Mouse (Mus musculus): ENCODE measurements around the gene Samd3. TPM values are rescaled to one million over a fixed set of nuclear protein-coding genes. Genes with fewer than 3 reads are reported as not detected.

The Samd3 gene
- polyA plus RNA-seq (2014; fragmentation: Nextera tagmentation; extraction: Ambion mirVana), result not detected in 2 replicates

- no peaks in the 10 kb centered on the region for H3K9me3 ChIP-seq (ENCODE audit: control insufficient read depth, low read length)
- 44% methylated on average over 4 of the region's 4 CpGs for WGBS
- no peak for ATAC-seq (ENCODE audit: insufficient number of reproducible peaks, insufficient read depth, low FRiP score, low read depth)
Measured at GRCm38 (mm10) chr10:26229488-26229887, at the start of gene Samd3. Samd3 (plus strand) TSS chr10:26229707.

DNA sequence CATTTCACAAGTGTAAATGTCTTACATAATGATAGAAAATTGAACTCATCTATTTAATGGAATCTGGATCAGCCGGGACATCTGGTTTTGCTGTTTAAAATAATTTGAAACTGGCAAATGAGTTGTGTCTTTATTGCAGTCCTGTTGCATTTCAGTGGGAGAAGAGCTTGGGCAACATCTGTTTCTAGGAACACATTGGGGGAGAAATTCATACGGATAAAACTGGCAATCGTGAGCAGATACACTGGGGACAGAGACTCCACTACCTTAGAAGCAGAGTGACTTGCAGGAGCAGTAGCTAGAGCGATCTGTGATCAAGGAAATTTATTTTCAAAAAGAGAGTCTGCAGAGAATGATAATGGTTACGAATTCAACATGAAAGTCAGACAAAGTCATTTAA lies 44.2 kb upstream of the Samd3 start:
- no peaks in the 10 kb centered on the region for H3K36me3 ChIP-seq (ENCODE audit: control insufficient read depth, insufficient read depth, low read length)
- H3K4me3 ChIP-seq (ENCODE audit: control insufficient read depth in 1 of 2, insufficient read depth in 1 of 2, low read depth in 1 of 2, low read length in 2 of 2), result no peak overlapping the region
- 75% methylated on average over 5 of the region's 5 CpGs for WGBS
- H3K4me1 ChIP-seq (ENCODE audit: control insufficient read depth in 2 of 2, insufficient read depth in 2 of 2, low read length in 2 of 2), result no peaks in the 10 kb centered on the region
- H3K9ac ChIP-seq (ENCODE audit: low read length), result no peak overlapping the region
- no peak overlapping the region for H3K27ac ChIP-seq (replicated peaks in 1 of 2; ENCODE audit: control insufficient read depth in 1 of 2, insufficient read depth in 1 of 2, low read depth in 2 of 2, low read length in 2 of 2)
- H3K27me3 ChIP-seq (ENCODE audit: control insufficient read depth, insufficient read depth, low read length), result no peaks in the 10 kb centered on the region
- ATAC-seq (ENCODE audit: insufficient number of reproducible peaks, insufficient read depth, low FRiP score, low read depth), result no peak
- no peaks in the 10 kb centered on the region for H3K9me3 ChIP-seq (ENCODE audit: control insufficient read depth, low read length)
- no peak overlapping the region for H3K4me2 ChIP-seq (ENCODE audit: low read length)

More at GRCm38 (mm10) chr10:26229488-26229887, at the start of gene Samd3:
- no peak within 1 kb of the TSS for H3K9ac ChIP-seq (ENCODE audit: low read length)
- H3K27ac ChIP-seq (replicated peaks in 1 of 2; ENCODE audit: control insufficient read depth in 1 of 2, insufficient read depth in 1 of 2, low read depth in 2 of 2, low read length in 2 of 2), result no peak within 1 kb of the TSS
- no peak within 1 kb of the TSS for H3K4me2 ChIP-seq (ENCODE audit: low read length)
- no peaks in the 10 kb centered on the region for H3K36me3 ChIP-seq (ENCODE audit: control insufficient read depth, insufficient read depth, low read length)
- H3K27me3 ChIP-seq (ENCODE audit: control insufficient read depth, insufficient read depth, low read length), result no peaks in the 10 kb centered on the region
- H3K4me1 ChIP-seq (ENCODE audit: control insufficient read depth in 2 of 2, insufficient read depth in 2 of 2, low read length in 2 of 2), result no peaks in the 10 kb centered on the region
- H3K4me3 ChIP-seq (ENCODE audit: control insufficient read depth in 1 of 2, insufficient read depth in 1 of 2, low read depth in 1 of 2, low read length in 2 of 2), result no peak within 1 kb of the TSS

- ATAC-seq (ENCODE audit: insufficient number of reproducible peaks, insufficient read depth, low FRiP score, low read depth), result no peak
- no peaks in the 10 kb centered on the region for H3K27me3 ChIP-seq (ENCODE audit: control insufficient read depth, insufficient read depth, low read length)
- H3K36me3 ChIP-seq (ENCODE audit: control insufficient read depth, insufficient read depth, low read length), result no peaks in the 10 kb centered on the region
- no peak overlapping the region for H3K4me3 ChIP-seq (ENCODE audit: control insufficient read depth in 1 of 2, insufficient read depth in 1 of 2, low read depth in 1 of 2, low read length in 2 of 2)
- H3K9ac ChIP-seq (ENCODE audit: low read length), result no peak overlapping the region
- H3K4me1 ChIP-seq (ENCODE audit: control insufficient read depth in 2 of 2, insufficient read depth in 2 of 2, low read length in 2 of 2), result no peaks in the 10 kb centered on the region
- no peak overlapping the region for H3K4me2 ChIP-seq (ENCODE audit: low read length)
- no peaks in the 10 kb centered on the region for H3K9me3 ChIP-seq (ENCODE audit: control insufficient read depth, low read length)
- no peak overlapping the region for H3K27ac ChIP-seq (replicated peaks in 1 of 2; ENCODE audit: control insufficient read depth in 1 of 2, insufficient read depth in 1 of 2, low read depth in 2 of 2, low read length in 2 of 2)
Measured at GRCm38 (mm10) chr10:26190811-26191210, 38.7 kb upstream of the Samd3 start.

- ATAC-seq (ENCODE audit: insufficient number of reproducible peaks, insufficient read depth, low FRiP score, low read depth), result no peak
Measured at GRCm38 (mm10) chr10:26194892-26195291, 34.6 kb upstream of the Samd3 start.

GRCm38 (mm10) chr10:26202708-26203368 lies 26.7 kb upstream of the Samd3 start:
- no peaks in the 10 kb centered on the region for H3K9me3 ChIP-seq (ENCODE audit: control insufficient read depth, low read length)
- no peak overlapping the region for H3K27ac ChIP-seq (replicated peaks in 1 of 2; ENCODE audit: control insufficient read depth in 1 of 2, insufficient read depth in 1 of 2, low read depth in 2 of 2, low read length in 2 of 2)
- no peak overlapping the region for H3K4me2 ChIP-seq (ENCODE audit: low read length)
- no peak overlapping the region for H3K9ac ChIP-seq (ENCODE audit: low read length)
- WGBS, result 61% methylated on average over 9 of the region's 9 CpGs
- H3K36me3 ChIP-seq (ENCODE audit: control insufficient read depth, insufficient read depth, low read length), result no peaks in the 10 kb centered on the region
- H3K4me3 ChIP-seq (ENCODE audit: control insufficient read depth in 1 of 2, insufficient read depth in 1 of 2, low read depth in 1 of 2, low read length in 2 of 2), result no peak overlapping the region
- no peaks in the 10 kb centered on the region for H3K27me3 ChIP-seq (ENCODE audit: control insufficient read depth, insufficient read depth, low read length)
- H3K4me1 ChIP-seq (ENCODE audit: control insufficient read depth in 2 of 2, insufficient read depth in 2 of 2, low read length in 2 of 2), result no peaks in the 10 kb centered on the region
- ATAC-seq (ENCODE audit: insufficient number of reproducible peaks, insufficient read depth, low FRiP score, low read depth), result no peak

More at GRCm38 (mm10) chr10:26194892-26195291, 34.6 kb upstream of the Samd3 start:
- Histone ChIP-seq H3K27ac (replicated peaks in 1 of 2; ENCODE audit: control insufficient read depth in 1 of 2, insufficient read depth in 1 of 2, low read depth in 2 of 2, low read length in 2 of 2) (no peak overlapping the region), H3K9me3 (ENCODE audit: control insufficient read depth, low read length) (no peaks in the 10 kb centered on the region), H3K27me3 (ENCODE audit: control insufficient read depth, insufficient read depth, low read length) (no peaks in the 10 kb centered on the region), H3K4me3 (ENCODE audit: control insufficient read depth in 1 of 2, insufficient read depth in 1 of 2, low read depth in 1 of 2, low read length in 2 of 2) (no peak overlapping the region), H3K4me2 (ENCODE audit: low read length) (no peak overlapping the region), H3K9ac (ENCODE audit: low read length) (no peak overlapping the region), H3K36me3 (ENCODE audit: control insufficient read depth, insufficient read depth, low read length) (no peaks in the 10 kb centered on the region), H3K4me1 (ENCODE audit: control insufficient read depth in 2 of 2, insufficient read depth in 2 of 2, low read length in 2 of 2) (no peaks in the 10 kb centered on the region)
- 76% methylated on average over 1 of the region's 1 CpGs for WGBS

DNA sequence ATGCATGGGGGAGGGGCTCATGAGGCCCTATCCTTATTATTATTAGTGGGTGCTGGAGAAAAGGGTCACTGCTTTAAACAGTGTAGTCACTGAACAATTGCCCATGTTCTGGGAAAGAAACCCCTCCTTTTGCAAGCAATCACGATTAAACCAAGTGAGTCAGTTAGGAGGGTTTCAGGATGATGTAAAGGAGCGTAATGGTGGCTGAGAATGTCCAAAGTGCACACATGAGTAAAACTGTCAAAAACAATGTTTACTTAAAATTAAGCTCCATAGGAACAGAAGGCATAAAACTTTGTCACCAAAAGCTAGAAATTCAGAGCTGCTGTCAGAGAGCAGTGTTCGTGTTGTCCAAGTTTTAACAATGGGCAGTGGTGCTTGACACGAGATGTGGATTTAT lies 8.8 kb upstream of the Samd3 start:
- Histone ChIP-seq H3K27ac (replicated peaks in 1 of 2; ENCODE audit: control insufficient read depth in 1 of 2, insufficient read depth in 1 of 2, low read depth in 2 of 2, low read length in 2 of 2) (no peak overlapping the region), H3K9ac (ENCODE audit: low read length) (no peak overlapping the region), H3K27me3 (ENCODE audit: control insufficient read depth, insufficient read depth, low read length) (no peaks in the 10 kb centered on the region), H3K4me1 (ENCODE audit: control insufficient read depth in 2 of 2, insufficient read depth in 2 of 2, low read length in 2 of 2) (no peaks in the 10 kb centered on the region), H3K9me3 (ENCODE audit: control insufficient read depth, low read length) (no peaks in the 10 kb centered on the region), H3K36me3 (ENCODE audit: control insufficient read depth, insufficient read depth, low read length) (no peaks in the 10 kb centered on the region), H3K4me2 (ENCODE audit: low read length) (no peak overlapping the region), H3K4me3 (ENCODE audit: control insufficient read depth in 1 of 2, insufficient read depth in 1 of 2, low read depth in 1 of 2, low read length in 2 of 2) (no peak overlapping the region)
- 83% methylated on average over 4 of the region's 4 CpGs for WGBS
- no peak for ATAC-seq (ENCODE audit: insufficient number of reproducible peaks, insufficient read depth, low FRiP score, low read depth)

DNA sequence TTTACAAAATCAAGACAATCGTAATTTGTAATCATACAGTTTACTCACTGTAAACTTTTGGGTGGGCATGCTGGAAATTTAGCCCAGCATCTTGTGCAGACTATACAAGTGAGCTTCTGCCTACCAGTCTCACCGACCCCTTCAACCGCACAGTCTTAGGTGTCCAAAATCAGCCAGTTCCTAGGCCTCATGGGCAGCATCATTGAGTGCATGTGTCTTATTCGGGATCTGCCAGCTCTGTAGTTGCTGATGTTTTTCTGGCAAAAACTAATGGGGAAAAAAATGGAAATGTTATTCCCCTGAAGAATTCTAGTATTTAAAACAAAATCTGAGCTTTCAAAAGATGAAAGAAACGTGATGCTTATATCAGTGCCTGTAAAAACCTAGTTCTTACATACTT lies 3.3 kb upstream of the Samd3 start:
- H3K4me3 ChIP-seq (ENCODE audit: control insufficient read depth in 1 of 2, insufficient read depth in 1 of 2, low read depth in 1 of 2, low read length in 2 of 2), result no peak overlapping the region
- H3K27ac ChIP-seq (replicated peaks in 1 of 2; ENCODE audit: control insufficient read depth in 1 of 2, insufficient read depth in 1 of 2, low read depth in 2 of 2, low read length in 2 of 2), result no peak overlapping the region
- H3K27me3 ChIP-seq (ENCODE audit: control insufficient read depth, insufficient read depth, low read length), result no peaks in the 10 kb centered on the region
- H3K9ac ChIP-seq (ENCODE audit: low read length), result no peak overlapping the region
- no peak for ATAC-seq (ENCODE audit: insufficient number of reproducible peaks, insufficient read depth, low FRiP score, low read depth)
- no peaks in the 10 kb centered on the region for H3K36me3 ChIP-seq (ENCODE audit: control insufficient read depth, insufficient read depth, low read length)
- WGBS, result 81% methylated on average over 5 of the region's 5 CpGs
- H3K9me3 ChIP-seq (ENCODE audit: control insufficient read depth, low read length), result no peaks in the 10 kb centered on the region
- H3K4me1 ChIP-seq (ENCODE audit: control insufficient read depth in 2 of 2, insufficient read depth in 2 of 2, low read length in 2 of 2), result no peaks in the 10 kb centered on the region
- H3K4me2 ChIP-seq (ENCODE audit: low read length), result no peak overlapping the region

DNA sequence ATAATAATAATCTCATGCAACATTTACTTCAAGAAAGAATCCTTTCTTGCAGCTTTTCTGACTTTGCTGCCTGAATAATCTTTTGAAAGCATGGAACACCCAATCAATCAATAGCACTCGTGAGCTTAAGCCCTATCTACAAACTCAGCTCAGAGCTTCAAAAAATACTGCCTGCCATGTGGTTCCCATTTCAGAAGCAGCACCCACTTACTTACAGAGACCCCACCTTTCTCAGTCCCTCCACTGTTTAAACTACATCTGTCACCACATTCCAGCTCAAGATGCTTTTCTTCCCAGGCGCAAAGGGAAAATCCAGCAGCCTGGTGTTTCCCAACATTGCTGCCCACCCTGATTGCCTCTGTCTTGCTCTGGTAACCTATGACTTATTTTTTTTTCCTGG lies 2.8 kb upstream of the Samd3 start:
- Histone ChIP-seq H3K9me3 (ENCODE audit: control insufficient read depth, low read length) (no peaks in the 10 kb centered on the region), H3K4me3 (ENCODE audit: control insufficient read depth in 1 of 2, insufficient read depth in 1 of 2, low read depth in 1 of 2, low read length in 2 of 2) (no peak overlapping the region), H3K9ac (ENCODE audit: low read length) (no peak overlapping the region), H3K27ac (replicated peaks in 1 of 2; ENCODE audit: control insufficient read depth in 1 of 2, insufficient read depth in 1 of 2, low read depth in 2 of 2, low read length in 2 of 2) (no peak overlapping the region), H3K27me3 (ENCODE audit: control insufficient read depth, insufficient read depth, low read length) (no peaks in the 10 kb centered on the region), H3K4me2 (ENCODE audit: low read length) (no peak overlapping the region), H3K36me3 (ENCODE audit: control insufficient read depth, insufficient read depth, low read length) (no peaks in the 10 kb centered on the region), H3K4me1 (ENCODE audit: control insufficient read depth in 2 of 2, insufficient read depth in 2 of 2, low read length in 2 of 2) (no peaks in the 10 kb centered on the region)
- 24% methylated on average over 2 of the region's 2 CpGs for WGBS
- ATAC-seq (ENCODE audit: insufficient number of reproducible peaks, insufficient read depth, low FRiP score, low read depth), result no peak
